Mouse (Mus musculus) inflammation-experienced regulatory T-cells (primary cell): ENCODE data around the gene 1110008L16Rik. TPM values are rescaled to one million over a fixed set of nuclear protein-coding genes. Genes with fewer than 3 reads are reported as not detected.

Experiments used
- polyA plus RNA-seq, 2 experiments: library from polyadenylated mRNA; unstranded; fragments of 100-300 nt; shearing (Covaris generic); gene quantifications; one replicate each; pipeline ENCODE4 v1.2.1; 2017

The 1110008L16Rik gene
- 10 to 100 TPM in 1 of 2 experiments, 1 to 10 TPM in 1; 7.7 to 10.0 TPM for polyA plus RNA-seq

GRCm38 (mm10) chr12:55299336-55299735, at the start of gene 1110008L16Rik:
TSS of gene 1110008L16Rik (plus strand) at chr12:55299577.

DNA sequence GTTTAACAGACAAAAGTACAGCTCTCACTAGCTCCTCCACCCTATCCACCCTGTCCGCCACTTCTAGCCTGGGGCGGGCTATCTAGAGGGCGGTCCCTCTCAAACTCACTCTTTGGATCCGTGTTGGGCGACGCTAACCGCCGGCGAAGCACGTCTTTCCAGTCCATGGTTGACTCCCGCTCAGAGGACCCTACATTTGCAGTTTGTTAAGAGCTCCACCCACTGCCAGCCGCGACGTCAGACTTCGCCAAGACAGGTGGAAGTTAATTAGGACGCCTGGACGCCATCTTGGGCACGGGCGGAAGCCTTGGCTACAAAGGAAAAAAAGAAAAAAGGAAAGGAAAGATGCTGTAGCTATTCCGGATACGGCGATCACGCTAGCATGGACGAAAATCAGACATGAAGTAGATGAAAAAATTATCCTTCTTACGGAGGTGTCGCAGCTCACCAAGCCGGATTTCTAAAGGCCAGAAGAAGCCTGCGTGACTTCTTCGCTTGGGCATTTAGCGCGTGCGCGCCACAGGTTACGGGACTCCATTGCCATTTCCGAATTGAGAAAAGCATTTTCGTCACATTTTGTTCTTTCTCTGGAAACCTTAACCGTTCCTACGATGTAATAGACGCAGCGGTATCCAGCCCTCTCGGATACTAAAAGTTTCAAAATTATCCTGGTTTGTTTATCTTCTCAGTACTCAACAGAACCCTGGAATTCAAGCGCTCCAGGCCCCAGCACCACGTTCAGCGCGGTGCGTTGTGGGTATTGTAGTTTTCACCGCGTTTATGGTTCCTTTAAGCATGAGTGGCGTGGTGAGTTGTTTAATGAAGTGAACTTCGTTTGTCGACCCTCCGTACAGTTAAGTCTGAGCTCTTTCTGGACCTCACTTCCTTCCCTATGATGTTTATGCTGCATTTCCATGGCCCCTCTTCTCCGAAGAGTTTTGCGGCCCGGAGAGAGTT, 3.4 kb downstream of the 1110008L16Rik start, which contains the start of gene Ppp2r3c:
TSS of gene Ppp2r3c (minus strand) at position 514 of the 957 bp plus-strand sequence.

GRCm38 (mm10) chr12:55384023-55384749, 84.8 kb downstream of the 1110008L16Rik start, which contains the start of gene Psma6:
TSS of gene Psma6 (plus strand) at chr12:55384222.

Other genes with a start within 250 kb of the 1110008L16Rik start
- gene 2700097O09Rik, start 219.5 kb upstream of the 1110008L16Rik start, polyA plus RNA-seq = 10 to 100 TPM; 20.0 to 29.2 TPM
- gene Srp54a, start 219.3 kb upstream of the 1110008L16Rik start, polyA plus RNA-seq = 100 to 1,000 TPM; 119 to 134 TPM
- 10 to 100 TPM; 32.1 to 47.5 TPM for gene Fam177a, start 175.1 kb upstream of the 1110008L16Rik start, polyA plus RNA-seq
- 10 to 100 TPM; 29.7 to 35.3 TPM for gene Srp54b, start 144.5 kb upstream of the 1110008L16Rik start, polyA plus RNA-seq
- gene 1700047I17Rik2, start 100.0 kb upstream of the 1110008L16Rik start, polyA plus RNA-seq = not detected
- 10 to 100 TPM; 61.3 to 67.3 TPM for gene Srp54c, start 69.4 kb upstream of the 1110008L16Rik start, polyA plus RNA-seq
- gene Ppp2r3c, start 3.4 kb downstream of the 1110008L16Rik start, polyA plus RNA-seq = 10 to 100 TPM; 13.3 to 14.1 TPM
- gene Psma6, start 84.6 kb downstream of the 1110008L16Rik start, polyA plus RNA-seq = 100 to 1,000 TPM; 271 to 272 TPM
- gene Nfkbia, start 193.1 kb downstream of the 1110008L16Rik start, polyA plus RNA-seq = 100 to 1,000 TPM; 467 to 724 TPM